Mouse (Mus musculus) liver, postnatal 0 days (tissue): ENCODE measurements at regions not wholly inside any gene's neighbourhood (a gene's known extent, or its start where the extent isn't known, plus 50 kb on each side); places are given as distances from the start of the nearest gene placed in this dataset.

ENCODE experiments used
- CTCF ChIP-seq: sonication (generic); IDR thresholded peaks from 2 replicates; pipeline ENCODE4 v1.5.1; 2016; ENCODE audit warnings: antibody characterized with exemption, low read depth
- EP300 ChIP-seq: IDR thresholded peaks from 2 replicates; pipeline ENCODE4 v1.6.1; 2016; ENCODE audit warnings: antibody characterized with exemption, low read depth, mild to moderate bottlenecking

- TF ChIP-seq CTCF: no peak
- TF ChIP-seq EP300: no peak
Observed at GRCm38 (mm10) chr10:121206743-121207039, 144.4 kb downstream of the Tbc1d30 start.
